9 mouse cellular contexts compared by ENCODE assay signal in genomic region chr6:136449270-136449692, GRCm38 (mm10). TPM values are rescaled to one million over a fixed set of nuclear protein-coding genes. Genes with fewer than 3 reads are reported as not detected.
DNase-seq lines count a peak whose midpoint lies in the region; ATAC-seq lines count a peak whose summit lies in the region.
"Had no signal": no experiment of that assay in that cellular context is flagged by ENCODE, and none has a peak within 500 bp of the region (broad histone marks: within the 10 kb centered on the region; RNA-seq: fewer than 3 reads in every experiment).

No protein-coding gene starts in this region.

- H3K9ac ChIP-seq in kidney, embryonic 15.5 days, result no peak overlapping the region
- H3K9ac ChIP-seq in liver, embryonic 13.5 days, result no peak overlapping the region

- WGBS in kidney, embryonic 15.5 days, result 16% methylated on average over 9 of the region's 9 CpGs
- WGBS in liver, embryonic 13.5 days (ENCODE audit: insufficient replicate concordance), result 10% methylated on average over 9 of the region's 9 CpGs

- H3K27ac ChIP-seq in kidney, embryonic 15.5 days, result peak overlapping the region; percentile 78
- H3K27ac ChIP-seq in liver, embryonic 13.5 days, result peak overlapping the region; percentile 39; the same call in 1 of the 2 replicates

- DNase-seq in urinary bladder, postnatal 14 days (ENCODE audit: low spot score), result peak; percentile 40
- no peak for DNase-seq in urinary bladder, postnatal 10 days (ENCODE audit: low spot score)
- peak; percentile 49 for DNase-seq in heart, adult 8-10 months (ENCODE audit: low spot score)
- DNase-seq in liver, embryonic 13.5 days, result peak; percentile 9
- DNase-seq in right cerebral cortex, postnatal 14 days, result peak; percentile 47
- no peak for DNase-seq in adipocyte (ENCODE audit: low spot score)
- DNase-seq in embryo, embryonic 11 days, result no peak

- peaks cover 9% of the 10 kb centered on the region for H3K9me3 ChIP-seq in kidney, embryonic 15.5 days (replicated peaks)
- H3K9me3 ChIP-seq in liver, embryonic 13.5 days (replicated peaks), result 0 out of 2 replicates have a peak, but pooled peaks cover 8% of the 10 kb centered on the region

- no peak overlapping the region for H3K4me3 ChIP-seq in kidney, embryonic 15.5 days (replicated peaks)
- H3K4me3 ChIP-seq in liver, embryonic 13.5 days (replicated peaks), result no peak overlapping the region

- H3K4me2 ChIP-seq in kidney, embryonic 15.5 days, result peak overlapping the region; percentile 3; the same call in 1 of the 2 replicates
- H3K4me2 ChIP-seq in liver, embryonic 13.5 days, result no peak overlapping the region

- ATAC-seq in kidney, embryonic 15.5 days (replicated peaks; ENCODE audit: low FRiP score), result peak; percentile 88
- ATAC-seq in liver, embryonic 13.5 days (ENCODE audit: low read depth), result peak; percentile 70

- no peaks in the 10 kb centered on the region for H3K27me3 ChIP-seq in kidney, embryonic 15.5 days
- no peaks in the 10 kb centered on the region for H3K27me3 ChIP-seq in liver, embryonic 13.5 days

- peaks cover 5% of the 10 kb centered on the region for H3K4me1 ChIP-seq in kidney, embryonic 15.5 days
- peaks cover 7% of the 10 kb centered on the region; the same call in 1 of the 2 replicates for H3K4me1 ChIP-seq in liver, embryonic 13.5 days (replicated peaks)

- H3K36me3 ChIP-seq in kidney, embryonic 15.5 days, result 0 out of 2 replicates have a peak, but pooled peaks cover 2% of the 10 kb centered on the region
- H3K36me3 ChIP-seq in liver, embryonic 13.5 days, result no peaks in the 10 kb centered on the region

RNA-seq across cellular contexts. Expression of gene E330021D16Rik, which starts 33.9 kb away (rescaled TPM):
- total RNA-seq in heart, adult 8-10 months (2022), result not detected
- polyA plus RNA-seq in kidney, embryonic 15.5 days (2015; fragmentation: Nextera tagmentation; extraction: Ambion mirVana), result 1.4 and 2.0 TPM in 2 replicates
- polyA plus RNA-seq in liver, embryonic 13.5 days (2015; fragmentation: Nextera tagmentation; extraction: Ambion mirVana), result 0.22 TPM in 1 of 2 replicates, not detected in the other
- total RNA-seq: left cerebral cortex, adult 8-10 months had no signal

RNA-seq across cellular contexts. Expression of gene Atf7ip, which starts 56.7 kb away (rescaled TPM):
- total RNA-seq in heart, adult 8-10 months (2022), result 10 to 100 TPM; 68.3 to 94.1 (median 76.8) TPM
- 43.1 and 44.2 TPM in 2 replicates for polyA plus RNA-seq in kidney, embryonic 15.5 days (2015; fragmentation: Nextera tagmentation; extraction: Ambion mirVana)
- polyA plus RNA-seq in liver, embryonic 13.5 days (2015; fragmentation: Nextera tagmentation; extraction: Ambion mirVana), result 12.5 and 16.6 TPM in 2 replicates

Comparison
In these comparisons a context has a peak if more than half of its experiments do, and no peak if none do; other contexts are left out.
1. DNase-seq: peak in urinary bladder, postnatal 14 days (single experiment), heart, adult 8-10 months (single experiment), liver, embryonic 13.5 days (single experiment) and right cerebral cortex, postnatal 14 days (single experiment); none in urinary bladder, postnatal 10 days (single experiment), adipocyte (single experiment) and embryo, embryonic 11 days (single experiment).